In the genomic region with DNA sequence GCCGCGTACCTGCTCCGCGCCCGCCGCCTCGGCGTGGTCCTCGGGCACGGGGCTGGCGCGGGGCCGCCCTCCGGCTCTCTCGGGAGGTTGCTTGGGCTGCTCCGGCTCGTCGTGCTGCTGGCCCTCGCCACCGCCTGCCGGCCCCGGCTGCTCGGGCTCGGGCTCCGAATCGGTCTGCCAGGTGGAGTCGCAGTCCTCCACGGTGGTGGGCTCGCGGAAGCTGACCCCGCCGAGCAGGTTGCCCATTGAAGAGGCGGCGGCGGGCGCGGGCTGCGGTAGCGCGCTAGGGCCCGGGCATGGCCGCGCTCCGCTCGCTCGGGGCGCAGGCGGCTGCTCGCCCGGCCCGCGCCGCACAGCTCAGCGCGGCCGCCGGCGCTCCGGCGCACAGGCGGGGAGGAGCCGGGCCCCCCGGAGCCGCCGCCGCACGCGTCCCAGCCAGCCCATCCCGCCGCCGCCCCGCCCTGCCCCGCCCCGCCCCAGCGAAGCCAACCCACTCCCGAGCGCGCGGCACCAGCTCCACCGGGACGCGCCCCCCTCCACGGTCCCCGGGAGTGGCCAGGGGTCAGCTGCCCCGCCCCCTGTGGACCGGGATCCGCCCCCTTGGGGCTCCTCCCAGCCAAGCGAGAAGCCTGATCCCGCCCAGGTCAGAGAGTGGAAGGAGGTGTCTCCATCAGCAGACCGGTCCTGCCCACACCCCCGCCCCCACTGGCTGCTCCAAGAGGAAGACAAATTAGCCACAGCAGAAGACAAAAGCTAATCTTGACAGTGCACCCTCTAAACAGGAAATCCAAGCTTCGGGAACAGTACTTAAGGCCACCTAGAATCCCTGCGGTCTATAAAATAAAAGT, we compare ENCODE assay signal across 8 mouse cellular contexts. TPM values are rescaled to one million over a fixed set of nuclear protein-coding genes. Genes with fewer than 3 reads are reported as not detected.
A peak's percentile ranks its signal among the peaks of the same experiment; 100 is the strongest.
DNase-seq lines count a peak whose midpoint lies in the region; ATAC-seq lines count a peak whose summit lies in the region.

No protein-coding gene starts in this region.

- H3K4me2 ChIP-seq in forebrain, embryonic 11.5 days (ENCODE audit: low read depth, low read length, severe bottlenecking) = peak overlapping the region; percentile 96
- H3K4me2 ChIP-seq in heart, embryonic 16.5 days (ENCODE audit: low read depth, low read length) = peak overlapping the region; percentile 80
- peak overlapping the region; percentile 99 for H3K4me2 ChIP-seq in liver, embryonic 15.5 days
- H3K4me2 ChIP-seq in neural tube, embryonic 12.5 days (replicated peaks) = peak overlapping the region; percentile 97

- no peaks in the 10 kb centered on the region for H3K9me3 ChIP-seq in forebrain, embryonic 11.5 days (ENCODE audit: control insufficient read depth, low read length)
- no peaks in the 10 kb centered on the region for H3K9me3 ChIP-seq in heart, embryonic 16.5 days (replicated peaks; ENCODE audit: control insufficient read depth, low read length)
- no peaks in the 10 kb centered on the region for H3K9me3 ChIP-seq in liver, embryonic 15.5 days (replicated peaks)
- no peaks in the 10 kb centered on the region for H3K9me3 ChIP-seq in neural tube, embryonic 12.5 days

- peak; percentile 21 to 27 for DNase-seq in CD8-positive naive resting alpha-beta T cell, adult 2 months (ENCODE audit: low read depth in 2 of 2, low spot score in 2 of 2)
- peak; percentile 89 for DNase-seq in c-Kit-positive CD71-positive TER-119-negative erythroid progenitor cells, embryonic 14.5 days (ENCODE audit: low read depth)
- peak; percentile 97 for DNase-seq in forebrain, embryonic 11.5 days (ENCODE audit: low spot score)
- peak; percentile 99 for DNase-seq in kidney, postnatal 36 days
- peak; percentile 84 for DNase-seq in telencephalon, adult 2 months (ENCODE audit: low read depth, low spot score)

- under 1% methylated on average over 53 of the region's 93 CpGs for WGBS in forebrain, embryonic 11.5 days
- under 1% methylated on average over 85 of the region's 93 CpGs for WGBS in heart, embryonic 16.5 days
- under 1% methylated on average over 85 of the region's 93 CpGs for WGBS in liver, embryonic 15.5 days (ENCODE audit: insufficient replicate concordance)
- WGBS in neural tube, embryonic 12.5 days = under 1% methylated on average over 66 of the region's 93 CpGs

- H3K4me3 ChIP-seq in forebrain, embryonic 11.5 days (ENCODE audit: low read depth, low read length) = peak overlapping the region; percentile 83
- H3K4me3 ChIP-seq in heart, embryonic 16.5 days (ENCODE audit: low read length) = peak overlapping the region; percentile 65
- peak overlapping the region; percentile 89 for H3K4me3 ChIP-seq in liver, embryonic 15.5 days (replicated peaks)
- peak overlapping the region; percentile 82 for H3K4me3 ChIP-seq in neural tube, embryonic 12.5 days

- no peaks in the 10 kb centered on the region for H3K27me3 ChIP-seq in forebrain, embryonic 11.5 days (ENCODE audit: control insufficient read depth, insufficient read depth, low read length)
- no peaks in the 10 kb centered on the region for H3K27me3 ChIP-seq in heart, embryonic 16.5 days (ENCODE audit: control insufficient read depth, insufficient read depth, low read length)
- H3K27me3 ChIP-seq in liver, embryonic 15.5 days = no peaks in the 10 kb centered on the region
- no peaks in the 10 kb centered on the region for H3K27me3 ChIP-seq in neural tube, embryonic 12.5 days (replicated peaks)

- peak overlapping the region; percentile 50 for H3K27ac ChIP-seq in forebrain, embryonic 11.5 days (ENCODE audit: low read depth, low read length)
- H3K27ac ChIP-seq in heart, embryonic 16.5 days (ENCODE audit: low read length) = peak overlapping the region; percentile 90
- peak overlapping the region; percentile 93 for H3K27ac ChIP-seq in liver, embryonic 15.5 days (replicated peaks)
- H3K27ac ChIP-seq in neural tube, embryonic 12.5 days = peak overlapping the region; percentile 66

- peak; percentile 96 for ATAC-seq in forebrain, embryonic 11.5 days (replicated peaks; ENCODE audit: low FRiP score)
- ATAC-seq in heart, embryonic 16.5 days (replicated peaks; ENCODE audit: extremely low read depth, insufficient read depth, low FRiP score) = peak; percentile 99
- ATAC-seq in liver, embryonic 15.5 days (ENCODE audit: insufficient read depth) = peak; percentile 98
- peak; percentile 97 for ATAC-seq in neural tube, embryonic 12.5 days (ENCODE audit: low FRiP score, low read depth)

- peaks cover 6% of the 10 kb centered on the region; the same call in 1 of the 2 replicates for H3K4me1 ChIP-seq in forebrain, embryonic 11.5 days (replicated peaks; ENCODE audit: control insufficient read depth, insufficient read depth, low read length)
- peaks cover 21% of the 10 kb centered on the region for H3K4me1 ChIP-seq in heart, embryonic 16.5 days (ENCODE audit: control insufficient read depth, insufficient read depth, low read length)
- peaks cover 60% of the 10 kb centered on the region for H3K4me1 ChIP-seq in liver, embryonic 15.5 days (replicated peaks)
- H3K4me1 ChIP-seq in neural tube, embryonic 12.5 days = peaks cover 18% of the 10 kb centered on the region

- no peaks in the 10 kb centered on the region for H3K36me3 ChIP-seq in forebrain, embryonic 11.5 days (ENCODE audit: control insufficient read depth, insufficient read depth, low read length)
- no peaks in the 10 kb centered on the region for H3K36me3 ChIP-seq in heart, embryonic 16.5 days (ENCODE audit: control insufficient read depth, insufficient read depth)
- H3K36me3 ChIP-seq in liver, embryonic 15.5 days (replicated peaks) = peaks cover 6% of the 10 kb centered on the region
- no peaks in the 10 kb centered on the region for H3K36me3 ChIP-seq in neural tube, embryonic 12.5 days

- H3K9ac ChIP-seq in forebrain, embryonic 11.5 days (ENCODE audit: low read length) = peak overlapping the region; percentile 84
- peak overlapping the region; percentile 79 for H3K9ac ChIP-seq in heart, embryonic 16.5 days (ENCODE audit: low read length)
- H3K9ac ChIP-seq in liver, embryonic 15.5 days = peak overlapping the region; percentile 94
- peak overlapping the region; percentile 87 for H3K9ac ChIP-seq in neural tube, embryonic 12.5 days

RNA-seq across cellular contexts. Expression of a gene that starts 14.5 kb away (rescaled TPM):
- polyA plus RNA-seq in forebrain, embryonic 11.5 days (2014; fragmentation: Nextera tagmentation; extraction: Ambion mirVana) = 12.0 and 13.1 TPM in 2 replicates
- polyA plus RNA-seq in heart, embryonic 16.5 days (2015; fragmentation: Nextera tagmentation; extraction: Ambion mirVana) = 5.7 and 7.5 TPM in 2 replicates
- polyA plus RNA-seq in liver, embryonic 15.5 days (2015; fragmentation: Nextera tagmentation; extraction: Ambion mirVana) = 11.9 and 14.8 TPM in 2 replicates
- polyA plus RNA-seq in neural tube, embryonic 12.5 days (2016; fragmentation: Nextera tagmentation; extraction: Ambion mirVana) = 19.1 and 23.0 TPM in 2 replicates

Comparison
In these comparisons a context has a peak if more than half of its experiments do, and no peak if none do; other contexts are left out.
1. Peak in every context shown above with its lines: DNase-seq, ATAC-seq, H3K4me3 ChIP-seq and H3K27ac ChIP-seq.
2. DNase-seq: peak in every context shown above with its lines; median percentile 99 in kidney, postnatal 36 days; 97 in forebrain, embryonic 11.5 days; 89 in c-Kit-positive CD71-positive TER-119-negative erythroid progenitor cells, embryonic 14.5 days; 84 in telencephalon, adult 2 months; 24 in CD8-positive naive resting alpha-beta T cell, adult 2 months.